Mouse (Mus musculus) spleen, adult 2 months (tissue): ENCODE measurements around the gene Msl1. TPM values are rescaled to one million over a fixed set of nuclear protein-coding genes. Genes with fewer than 3 reads are reported as not detected.
A peak's percentile ranks its signal among the peaks of the same experiment; 100 is the strongest.

Experiments used
- DNase-seq, 2 experiments: peaks; one replicate each; pipeline versions ENCODE4 v3.0.0 to v3.0.0-alpha.2; 2012 to 2021; ENCODE audit warnings: low spot score in 2 of 2, low read depth in 1 of 2
- H3K27ac ChIP-seq: fragments of 200-500 bp; 2 replicates; pipeline ENCODE4 v1.5.1; 2012; ENCODE audit warnings: low read length, inconsistent platforms; ENCODE audit not compliant: insufficient read depth
- H3K27me3 ChIP-seq: fragments of 200-500 bp; 2 replicates; pipeline ENCODE4 v1.6.1; 2012; ENCODE audit warnings: mild to moderate bottlenecking, moderate library complexity, low read length, inconsistent platforms; ENCODE audit not compliant: control insufficient read depth, insufficient read depth
- H3K36me3 ChIP-seq: fragments of 200-500 bp; 2 replicates; pipeline ENCODE4 v1.6.1; 2012; ENCODE audit warnings: mild to moderate bottlenecking, low read length, inconsistent platforms; ENCODE audit not compliant: control insufficient read depth, insufficient read depth
- H3K4me1 ChIP-seq: fragments of 200-500 bp; 2 replicates; pipeline ENCODE4 v1.6.1; 2011; ENCODE audit warnings: inconsistent platforms; ENCODE audit not compliant: control insufficient read depth, insufficient read depth, insufficient read length
- H3K4me3 ChIP-seq: fragments of 200-500 bp; 2 replicates; pipeline ENCODE4 v1.5.1; 2011; ENCODE audit warnings: mild to moderate bottlenecking, inconsistent platforms; ENCODE audit not compliant: insufficient read depth, insufficient read length; ENCODE audit errors: extremely low read depth
- CTCF ChIP-seq: fragments of 200-500 bp; IDR thresholded peaks from 2 replicates; pipeline ENCODE4 v1.5.1; 2011; ENCODE audit warnings: mild to moderate bottlenecking, inconsistent platforms; ENCODE audit not compliant: insufficient read depth, insufficient read length, insufficient replicate concordance; ENCODE audit errors: extremely low read depth
- POLR2A ChIP-seq: fragments of 200-500 bp; IDR thresholded peaks from 2 replicates; pipeline ENCODE4 v1.6.1; 2011; ENCODE audit warnings: low read depth, low read length, inconsistent platforms
- WGBS: fragments of 180-500 bp; shearing (Covaris S2); methylation state at CpG from one replicate; pipeline ENCODE4 v1.1.7; 2018; 5-methylcytosine and 5-hydroxymethylcytosine counted together
- polyA plus RNA-seq: library from polyadenylated mRNA; depleted of rRNA; stranded (reverse); fragments of >200 nt; gene quantifications from 2 replicates; pipeline ENCODE4 v1.2.3, GENCODE M21; 2012

Gene Msl1
- polyA plus RNA-seq, 1 experiment: 23.3 TPM

- Histone ChIP-seq H3K4me3 (no peak overlapping the region), H3K27me3 (no peaks in the 10 kb centered on the region), H3K27ac (no peak overlapping the region), H3K4me1 (no peaks in the 10 kb centered on the region), H3K36me3 (peaks cover 48% of the 10 kb centered on the region)
- no peak for DNase-seq
- WGBS: 74% methylated on average over 2 of the region's 2 CpGs
- TF ChIP-seq CTCF: no peak
- no peak for TF ChIP-seq POLR2A
These were observed 32.6 kb downstream of the Msl1 start for GRCm38 (mm10) chr11:98827877-98828276.

GRCm38 (mm10) chr11:98829091-98829775 lies 33.9 kb downstream of the Msl1 start:
- DNase-seq: peak; percentile 34 to 42
- no peaks in the 10 kb centered on the region for H3K27me3 ChIP-seq
- WGBS: 68% methylated on average over 12 of the region's 12 CpGs
- peaks cover 48% of the 10 kb centered on the region for H3K36me3 ChIP-seq
- no peak overlapping the region for H3K27ac ChIP-seq
- H3K4me1 ChIP-seq: no peaks in the 10 kb centered on the region
- TF ChIP-seq CTCF (peak; percentile 58; the same call in 1 of the 2 replicates), POLR2A (no peak)
- no peak overlapping the region for H3K4me3 ChIP-seq

GRCm38 (mm10) chr11:98829875-98830274 lies 34.6 kb downstream of the Msl1 start:
- TF ChIP-seq CTCF: no peak
- TF ChIP-seq POLR2A: no peak
- Histone ChIP-seq H3K4me1 (no peaks in the 10 kb centered on the region), H3K27ac (no peak overlapping the region), H3K36me3 (peaks cover 47% of the 10 kb centered on the region), H3K4me3 (no peak overlapping the region), H3K27me3 (no peaks in the 10 kb centered on the region)
- DNase-seq: no peak
- WGBS: 94% methylated on average over 4 of the region's 4 CpGs

- Histone ChIP-seq H3K4me3 (no peak overlapping the region), H3K4me1 (peaks cover 10% of the 10 kb centered on the region), H3K27me3 (peaks cover 4% of the 10 kb centered on the region; the same call in 1 of the 2 replicates), H3K27ac (no peak overlapping the region), H3K36me3 (peaks cover 22% of the 10 kb centered on the region)
- 90% methylated on average over 5 of the region's 5 CpGs for WGBS
- TF ChIP-seq CTCF: no peak
- no peak for TF ChIP-seq POLR2A
- no peak for DNase-seq
These were observed 40.0 kb downstream of the Msl1 start for GRCm38 (mm10) chr11:98835296-98835695.

- no peak for TF ChIP-seq CTCF
- TF ChIP-seq POLR2A: no peak
- no peak overlapping the region for H3K27ac ChIP-seq
- whole genome bisulfite sequencing: 77% methylated on average over 3 of the region's 3 CpGs
These were observed 40.4 kb downstream of the Msl1 start for GRCm38 (mm10) chr11:98835725-98836124.

GRCm38 (mm10) chr11:98836128-98836527 lies 40.8 kb downstream of the Msl1 start:
- H3K27me3 ChIP-seq: peaks cover 4% of the 10 kb centered on the region; the same call in 1 of the 2 replicates
- H3K27ac ChIP-seq: no peak overlapping the region
- 49% methylated on average over 7 of the region's 7 CpGs for WGBS
- no peak for DNase-seq
- H3K4me3 ChIP-seq: peak overlapping the region; percentile 26; the same call in 1 of the 2 replicates
- TF ChIP-seq POLR2A: no peak
- no peak for TF ChIP-seq CTCF
- peaks cover 20% of the 10 kb centered on the region for H3K36me3 ChIP-seq
- H3K4me1 ChIP-seq: peaks cover 10% of the 10 kb centered on the region

More at GRCm38 (mm10) chr11:98835725-98836124, 40.4 kb downstream of the Msl1 start:
- H3K36me3 ChIP-seq: peaks cover 22% of the 10 kb centered on the region
- no peak for DNase-seq
- peaks cover 4% of the 10 kb centered on the region; the same call in 1 of the 2 replicates for H3K27me3 ChIP-seq
- H3K4me3 ChIP-seq: no peak overlapping the region
- peaks cover 10% of the 10 kb centered on the region for H3K4me1 ChIP-seq

- peak within 1 kb of the TSS; percentile 73 for H3K4me3 ChIP-seq
- H3K27ac ChIP-seq: no peak within 1 kb of the TSS
- H3K27me3 ChIP-seq: peaks cover 4% of the 10 kb centered on the region; the same call in 1 of the 2 replicates
- TF ChIP-seq CTCF (no peak), POLR2A (no peak)
- 1% methylated on average over 46 of the region's 48 CpGs for WGBS
- H3K4me1 ChIP-seq: peaks cover 10% of the 10 kb centered on the region
- peaks cover 16% of the 10 kb centered on the region for H3K36me3 ChIP-seq
- DNase-seq: peak; percentile 23 to 72
These were observed 41.4 kb downstream of the Msl1 start, which contains the start of gene Rapgefl1 for GRCm38 (mm10) chr11:98836651-98837141. Gene Rapgefl1, plus strand, starts transcription at chr11:98836785.
